Mouse (Mus musculus) megakaryocyte, embryonic 14.5 days (primary cell): ENCODE results near the gene Zfp639. TPM values are rescaled to one million over a fixed set of nuclear protein-coding genes. Genes with fewer than 3 reads are reported as not detected.

ENCODE experiments used
- H3K27me3 ChIP-seq: replicated peaks from 2 replicates; pipeline ENCODE3; 2012; ENCODE audit warnings: inconsistent platforms
- H3K36me3 ChIP-seq: replicated peaks from 2 replicates; pipeline ENCODE3; 2012; ENCODE audit warnings: low read length, inconsistent platforms, mixed read lengths
- H3K4me1 ChIP-seq: 2 replicates; pipeline ENCODE4 v1.6.1; 2012; ENCODE audit warnings: inconsistent platforms
- H3K4me3 ChIP-seq: replicated peaks from 2 replicates; pipeline ENCODE3; 2012; ENCODE audit warnings: moderate library complexity, mild to moderate bottlenecking, inconsistent platforms
- H3K9me3 ChIP-seq: 2 replicates; pipeline ENCODE4 v1.6.1; 2012; ENCODE audit warnings: inconsistent platforms
- FLI1 ChIP-seq: IDR thresholded peaks from 2 replicates; pipeline ENCODE4 v1.6.1; 2012; ENCODE audit warnings: low read length, inconsistent platforms, mixed read lengths
- GATA1 ChIP-seq: IDR thresholded peaks from 3 replicates; pipeline ENCODE4 v1.6.1; 2012; ENCODE audit warnings: mixed read lengths, low read length, inconsistent platforms, borderline replicate concordance
- polyA plus RNA-seq: library from polyadenylated mRNA; stranded (reverse); fragments of >175 nt; gene quantifications from 2 replicates; pipeline ENCODE4 v1.2.3, GENCODE M21; 2012; ENCODE audit warnings: low replicate concordance; ENCODE audit not compliant: insufficient read depth

The Zfp639 gene
- polyA plus RNA-seq = 2.3 TPM in 1 of 2 replicates, not detected in the other

GRCm38 (mm10) chr3:32509496-32510374 is at the start of gene Zfp639:
TSS of gene Zfp639 (plus strand) at chr3:32510259.
- no peak for TF ChIP-seq GATA1
- no peak for TF ChIP-seq FLI1
- Histone ChIP-seq H3K4me1 (peaks cover 40% of the 10 kb centered on the region), H3K36me3 (peaks cover 18% of the 10 kb centered on the region), H3K27me3 (peaks cover 2% of the 10 kb centered on the region), H3K4me3 (peak within 1 kb of the TSS; percentile 95), H3K9me3 (no peaks in the 10 kb centered on the region)

GRCm38 (mm10) chr3:32467321-32467720 is 42.7 kb upstream of the Zfp639 start:
- Histone ChIP-seq H3K27me3 (peaks cover 2% of the 10 kb centered on the region), H3K9me3 (no peaks in the 10 kb centered on the region), H3K36me3 (peaks cover 34% of the 10 kb centered on the region), H3K4me1 (peaks cover 3% of the 10 kb centered on the region; the same call in 1 of the 2 replicates), H3K4me3 (no peak overlapping the region)
- TF ChIP-seq FLI1 = no peak
- no peak for TF ChIP-seq GATA1

DNA sequence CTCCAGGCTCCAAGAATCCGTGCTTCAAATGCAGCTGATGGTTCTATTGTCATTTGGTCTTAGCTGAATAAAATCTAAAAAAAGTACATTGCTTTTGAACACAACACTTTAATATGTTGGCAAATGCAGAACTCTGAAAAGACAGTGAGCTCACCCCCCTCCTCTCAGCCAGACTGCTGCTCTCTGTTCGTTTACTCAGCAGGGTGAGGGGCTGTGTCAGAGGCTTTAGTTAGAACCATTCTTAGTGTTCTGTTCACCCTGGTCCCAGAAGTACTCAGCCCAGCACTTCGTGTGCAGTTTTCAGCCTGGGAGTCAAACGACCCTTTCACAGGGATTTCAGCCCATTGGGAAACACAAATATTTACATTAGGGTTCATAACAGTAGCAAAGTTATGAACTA is 41.6 kb upstream of the Zfp639 start:
- Histone ChIP-seq H3K4me3 (no peak overlapping the region), H3K9me3 (no peaks in the 10 kb centered on the region), H3K4me1 (peaks cover 3% of the 10 kb centered on the region; the same call in 1 of the 2 replicates), H3K36me3 (peaks cover 23% of the 10 kb centered on the region), H3K27me3 (peaks cover 7% of the 10 kb centered on the region)
- TF ChIP-seq GATA1 (no peak), FLI1 (no peak)

DNA sequence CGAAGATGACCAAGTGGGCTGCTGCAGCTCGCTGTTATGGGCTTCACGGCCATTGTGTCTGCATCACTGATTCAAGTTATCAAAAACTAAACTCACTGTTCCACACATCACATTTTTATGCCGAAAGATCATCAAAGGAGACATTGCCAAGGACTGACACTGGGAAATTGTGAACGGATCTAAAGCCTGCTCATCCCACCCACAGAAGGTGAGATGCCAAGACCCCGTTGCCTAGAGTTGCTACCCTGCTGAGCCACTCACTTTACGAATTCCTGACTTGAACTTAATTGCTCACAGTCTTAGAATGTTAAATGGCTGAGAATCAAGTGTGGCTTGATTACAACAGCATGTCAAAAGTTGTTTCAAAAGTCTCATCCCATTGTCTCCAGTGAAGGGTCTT is 39.6 kb upstream of the Zfp639 start:
- no peak for TF ChIP-seq GATA1
- TF ChIP-seq FLI1 = no peak
- H3K9me3 ChIP-seq = no peaks in the 10 kb centered on the region
- peaks cover 8% of the 10 kb centered on the region for H3K36me3 ChIP-seq
- peaks cover 11% of the 10 kb centered on the region for H3K27me3 ChIP-seq
- H3K4me1 ChIP-seq = no peaks in the 10 kb centered on the region
- H3K4me3 ChIP-seq = no peak overlapping the region

- no peaks in the 10 kb centered on the region for H3K9me3 ChIP-seq
- TF ChIP-seq FLI1 (no peak), GATA1 (no peak)
- peaks cover 8% of the 10 kb centered on the region for H3K36me3 ChIP-seq
- H3K4me3 ChIP-seq = no peak overlapping the region
- H3K27me3 ChIP-seq = peaks cover 11% of the 10 kb centered on the region
- no peaks in the 10 kb centered on the region for H3K4me1 ChIP-seq
These were observed 39.0 kb upstream of the Zfp639 start for GRCm38 (mm10) chr3:32471098-32471497.

DNA sequence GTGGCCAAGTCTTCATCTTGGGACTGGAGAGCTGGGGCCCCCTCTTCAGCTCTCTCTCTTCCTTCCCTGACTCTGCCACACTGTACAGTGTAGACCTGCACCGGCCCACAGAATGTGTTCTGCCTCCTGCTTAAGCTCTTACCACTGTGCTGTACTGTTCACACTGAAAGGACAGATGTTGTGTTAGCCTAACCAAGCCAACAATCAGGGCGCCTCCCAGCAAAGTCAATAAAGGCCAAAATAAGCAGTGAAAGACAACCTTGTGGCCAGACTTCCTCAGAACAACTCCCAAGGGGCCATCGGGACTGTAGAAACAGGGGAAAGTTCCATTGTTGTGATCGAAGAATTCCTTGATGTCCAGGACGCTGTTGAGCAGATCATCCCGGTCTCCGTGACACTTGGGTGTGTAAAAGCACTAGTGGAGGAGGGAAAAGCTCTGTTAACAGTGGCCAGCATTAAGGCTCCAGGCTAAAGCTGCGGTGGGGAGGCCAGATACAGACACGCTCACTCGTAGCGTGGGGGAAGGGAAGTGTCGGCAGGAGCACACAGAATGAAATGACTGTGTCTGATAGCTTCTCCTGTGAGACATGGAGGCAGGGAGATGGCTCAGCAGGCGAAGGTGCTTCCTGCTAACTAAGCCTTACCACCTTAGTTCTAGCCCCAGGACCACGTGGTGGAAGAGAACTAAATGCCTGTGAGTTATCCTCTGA is 37.7 kb upstream of the Zfp639 start:
- no peaks in the 10 kb centered on the region for H3K36me3 ChIP-seq
- no peaks in the 10 kb centered on the region for H3K4me1 ChIP-seq
- H3K9me3 ChIP-seq = no peaks in the 10 kb centered on the region
- H3K27me3 ChIP-seq = peaks cover 11% of the 10 kb centered on the region
- no peak for TF ChIP-seq GATA1
- no peak for TF ChIP-seq FLI1
- no peak overlapping the region for H3K4me3 ChIP-seq

- TF ChIP-seq FLI1 (no peak), GATA1 (no peak)
- Histone ChIP-seq H3K4me3 (no peak overlapping the region), H3K36me3 (no peaks in the 10 kb centered on the region), H3K4me1 (no peaks in the 10 kb centered on the region), H3K27me3 (peaks cover 11% of the 10 kb centered on the region), H3K9me3 (no peaks in the 10 kb centered on the region)
These were observed 36.9 kb upstream of the Zfp639 start for GRCm38 (mm10) chr3:32473184-32473583.

DNA sequence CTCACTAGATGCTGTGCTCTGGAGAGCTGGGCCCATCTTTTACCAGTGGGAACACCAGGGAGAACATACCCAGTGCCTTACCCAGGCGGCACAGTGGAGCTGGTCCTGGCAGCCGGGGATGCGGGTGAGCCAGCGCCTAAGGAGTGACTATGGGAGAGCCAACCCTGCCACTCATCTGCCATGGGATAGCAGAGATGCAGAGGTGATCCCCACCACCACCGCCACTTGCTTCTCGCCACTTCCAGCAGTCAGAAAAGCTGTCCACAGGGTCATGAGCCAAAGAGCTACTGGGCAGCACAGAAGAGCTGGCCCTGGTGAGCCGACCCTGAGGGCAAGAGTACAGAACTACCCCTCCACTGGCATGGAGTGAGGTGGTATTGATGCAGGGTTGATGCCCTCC is 30.1 kb upstream of the Zfp639 start:
- no peak overlapping the region for H3K4me3 ChIP-seq
- peaks cover 10% of the 10 kb centered on the region; the same call in 1 of the 2 replicates for H3K4me1 ChIP-seq
- no peak for TF ChIP-seq GATA1
- TF ChIP-seq FLI1 = no peak
- H3K27me3 ChIP-seq = peaks cover 11% of the 10 kb centered on the region
- no peaks in the 10 kb centered on the region for H3K9me3 ChIP-seq
- H3K36me3 ChIP-seq = no peaks in the 10 kb centered on the region

DNA sequence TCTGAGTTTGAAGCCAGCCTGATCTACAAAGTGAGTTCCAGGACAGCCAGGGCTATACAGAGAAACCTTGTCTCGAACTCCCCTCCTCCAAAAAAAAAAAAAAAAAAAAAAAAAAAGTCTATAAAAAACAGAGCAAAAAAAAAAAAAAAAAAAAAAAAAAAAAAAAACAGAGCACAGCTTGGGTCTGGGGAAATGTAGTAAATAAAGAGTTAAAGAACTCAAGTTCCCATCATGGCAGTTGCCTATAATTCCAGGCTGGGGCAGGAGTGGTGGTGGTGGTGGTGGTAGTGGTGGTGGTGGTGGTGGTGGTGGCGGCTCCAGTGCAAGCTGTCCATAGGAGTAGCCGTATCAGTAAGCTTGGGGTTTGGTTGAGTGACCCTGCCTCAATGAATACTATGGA is 27.0 kb upstream of the Zfp639 start:
- TF ChIP-seq FLI1 (no peak), GATA1 (no peak)

GRCm38 (mm10) chr3:32486543-32486942 is 23.5 kb upstream of the Zfp639 start:
- Histone ChIP-seq H3K27me3 (peaks cover 9% of the 10 kb centered on the region), H3K4me1 (0 out of 2 replicates have a peak, but pooled peaks cover 3% of the 10 kb centered on the region), H3K4me3 (no peak overlapping the region), H3K9me3 (no peaks in the 10 kb centered on the region), H3K36me3 (no peaks in the 10 kb centered on the region)
- TF ChIP-seq FLI1 (no peak), GATA1 (no peak)

More for the DNA sequence above, 27.0 kb upstream of the Zfp639 start:
- Histone ChIP-seq H3K27me3 (peaks cover 12% of the 10 kb centered on the region), H3K9me3 (no peaks in the 10 kb centered on the region), H3K4me3 (no peak overlapping the region), H3K4me1 (peaks cover 13% of the 10 kb centered on the region; the same call in 1 of the 2 replicates), H3K36me3 (no peaks in the 10 kb centered on the region)
